Mouse (Mus musculus) kidney, postnatal 10 days (tissue): ENCODE results near the gene Tent5d.
A peak's percentile ranks its signal among the peaks of the same experiment; 100 is the strongest.

ENCODE experiments used
- DNase-seq: peaks from one replicate; pipeline ENCODE4 v3.0.0; 2021; ENCODE audit warnings: mixed read lengths

The Tent5d gene

DNA sequence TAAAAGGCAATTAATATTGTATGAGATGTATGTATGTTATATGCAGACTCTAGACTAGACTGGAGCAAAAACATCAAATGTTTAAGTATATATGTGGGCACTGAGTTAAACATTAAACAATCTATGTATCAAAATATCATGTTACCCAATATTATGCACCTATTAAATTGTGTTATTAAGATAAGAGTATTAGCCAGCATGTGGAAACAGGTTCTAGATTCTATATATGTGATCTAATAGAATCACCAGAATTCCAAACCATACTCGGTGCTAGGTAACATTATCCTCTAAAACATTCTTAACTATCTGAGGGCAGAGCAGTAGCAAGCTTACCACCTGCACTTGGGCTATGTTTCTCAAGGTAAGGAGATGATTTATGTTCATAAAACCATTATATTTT lies at the start of gene Tent5d:
Gene Tent5d, plus strand, starts transcription at position 301 of the 400 bp plus-strand sequence.
- no peak for DNase-seq

DNA sequence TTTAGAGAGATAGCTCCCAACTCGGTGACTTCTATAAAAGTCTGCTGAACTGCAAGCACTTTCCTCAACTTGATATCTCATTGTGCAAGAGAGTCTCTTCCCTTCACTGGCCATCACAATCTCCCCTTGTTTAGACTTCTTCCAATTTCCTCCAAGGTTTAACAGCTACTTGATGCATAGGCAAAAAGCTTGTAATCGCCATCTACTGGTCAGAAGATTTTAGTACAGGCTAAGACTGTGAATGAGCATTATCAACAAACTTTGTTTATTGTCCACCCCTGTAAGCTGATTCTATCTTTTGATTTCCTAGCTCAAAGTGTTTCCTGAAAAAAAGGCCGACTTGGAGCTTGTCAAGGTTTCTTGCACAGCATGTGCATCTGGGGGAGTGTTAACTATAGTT lies 24.5 kb upstream of the Tent5d start:
- DNase-seq, result no peak

DNA sequence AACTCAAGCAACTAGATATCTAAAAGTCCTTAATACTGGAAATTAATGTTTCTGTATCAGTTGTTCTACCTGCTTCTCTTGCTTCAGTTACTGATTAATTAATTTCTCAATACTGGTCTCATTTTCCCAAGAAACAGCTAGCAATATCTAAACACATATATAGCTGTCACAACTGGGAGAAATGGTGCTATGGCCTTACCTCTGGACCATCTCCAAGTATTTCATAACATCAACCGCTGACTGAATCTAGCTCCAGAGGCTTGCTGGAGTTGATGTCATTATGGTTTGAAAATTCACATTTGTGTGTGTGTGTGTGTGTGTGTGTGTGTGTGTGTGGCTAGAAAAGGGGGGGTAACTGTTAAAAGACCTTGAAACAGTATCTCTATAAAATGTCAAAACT lies 2.3 kb upstream of the Tent5d start:
- DNase-seq, result no peak

DNA sequence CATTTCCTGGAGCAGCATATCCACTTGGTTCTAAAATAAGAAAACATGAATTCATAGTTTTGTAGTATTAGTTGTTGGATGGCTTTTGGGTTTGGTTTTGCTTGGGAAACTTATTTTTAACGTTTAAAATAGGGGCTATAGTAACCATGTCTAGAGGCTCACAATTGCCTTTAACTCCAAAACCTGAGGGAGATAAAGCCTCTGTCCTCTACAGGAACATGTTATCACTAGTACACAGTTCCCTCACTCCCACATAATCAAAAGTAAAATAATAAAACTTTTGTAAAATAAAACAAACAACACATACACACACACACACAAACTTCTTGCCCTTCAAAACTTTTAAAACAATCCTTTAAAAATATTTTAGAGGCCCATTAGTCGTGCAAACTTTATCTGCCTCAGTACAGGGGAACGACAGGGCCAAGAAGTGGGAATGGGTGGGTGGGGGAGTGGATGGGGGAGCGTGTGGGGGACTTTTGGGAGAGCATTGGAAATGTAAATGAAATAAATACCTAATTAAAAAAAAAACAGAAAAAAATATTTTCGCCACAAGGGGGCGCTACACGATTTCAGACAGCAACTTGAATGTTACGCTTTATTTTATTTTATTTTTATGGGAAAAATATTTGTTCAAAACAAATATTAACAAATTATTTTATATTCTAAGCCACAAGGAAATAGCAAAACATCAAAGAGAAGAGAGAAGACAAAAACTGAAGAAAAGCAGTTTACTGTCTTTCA lies 1.5 kb upstream of the Tent5d start:
- DNase-seq, result peak; percentile 3

DNA sequence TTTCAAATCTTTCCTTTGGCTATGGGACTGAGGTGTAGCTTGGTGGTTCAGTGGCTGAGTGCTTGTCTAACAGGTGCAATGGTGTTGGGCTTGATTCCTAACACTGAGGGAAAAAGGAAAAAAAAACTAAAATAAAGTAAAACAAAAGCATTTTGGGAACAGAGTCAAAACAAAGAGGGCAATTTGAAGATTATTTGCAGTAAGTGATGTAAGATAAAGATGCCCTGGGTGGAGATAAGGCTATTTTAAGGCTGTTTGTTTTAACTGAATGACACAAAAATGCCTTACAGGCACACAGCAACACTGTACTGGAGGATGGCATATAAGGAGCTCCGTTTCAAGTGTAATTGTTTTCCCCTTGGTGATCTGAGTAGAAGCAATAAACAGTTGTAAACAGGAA lies 3.4 kb downstream of the Tent5d start:
- DNase-seq, result no peak

DNA sequence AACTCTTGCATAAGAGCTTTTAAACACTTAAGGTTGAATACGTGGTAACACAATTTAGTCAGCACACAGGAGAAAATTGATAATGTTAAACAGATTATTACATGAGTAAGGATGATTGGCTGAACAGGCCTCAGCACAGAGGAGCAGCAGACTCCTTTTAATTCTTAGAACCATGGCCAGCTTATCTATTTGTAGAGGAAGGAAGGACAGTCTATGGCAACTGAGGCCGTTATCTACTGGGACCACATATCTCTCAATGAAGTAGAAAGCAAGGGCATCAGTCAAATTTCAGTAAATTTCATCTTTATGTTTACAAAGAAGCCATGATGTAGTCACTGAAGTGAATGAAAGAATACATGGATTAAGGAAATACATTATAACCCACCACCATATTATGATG lies 4.5 kb downstream of the Tent5d start:
- no peak for DNase-seq

DNA sequence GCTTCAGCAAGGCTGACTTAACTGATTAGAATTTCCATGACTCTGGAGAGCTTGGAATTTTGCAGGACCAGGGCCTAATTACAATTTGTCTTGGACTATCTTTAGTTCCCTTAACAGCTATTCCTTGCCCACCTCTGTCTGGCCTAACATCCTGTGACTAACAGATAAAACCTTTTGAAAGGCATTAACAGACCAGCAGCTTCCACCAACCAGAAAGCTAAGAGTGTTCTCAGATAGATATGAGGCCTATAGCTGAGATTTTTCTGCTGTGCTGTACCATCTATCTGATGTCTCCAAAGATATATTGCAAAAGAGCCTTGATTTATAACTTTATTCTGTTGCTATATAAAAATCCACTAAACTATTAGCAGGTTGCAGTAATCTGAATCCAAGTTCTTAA lies 19.7 kb downstream of the Tent5d start:
- DNase-seq, result no peak

DNA sequence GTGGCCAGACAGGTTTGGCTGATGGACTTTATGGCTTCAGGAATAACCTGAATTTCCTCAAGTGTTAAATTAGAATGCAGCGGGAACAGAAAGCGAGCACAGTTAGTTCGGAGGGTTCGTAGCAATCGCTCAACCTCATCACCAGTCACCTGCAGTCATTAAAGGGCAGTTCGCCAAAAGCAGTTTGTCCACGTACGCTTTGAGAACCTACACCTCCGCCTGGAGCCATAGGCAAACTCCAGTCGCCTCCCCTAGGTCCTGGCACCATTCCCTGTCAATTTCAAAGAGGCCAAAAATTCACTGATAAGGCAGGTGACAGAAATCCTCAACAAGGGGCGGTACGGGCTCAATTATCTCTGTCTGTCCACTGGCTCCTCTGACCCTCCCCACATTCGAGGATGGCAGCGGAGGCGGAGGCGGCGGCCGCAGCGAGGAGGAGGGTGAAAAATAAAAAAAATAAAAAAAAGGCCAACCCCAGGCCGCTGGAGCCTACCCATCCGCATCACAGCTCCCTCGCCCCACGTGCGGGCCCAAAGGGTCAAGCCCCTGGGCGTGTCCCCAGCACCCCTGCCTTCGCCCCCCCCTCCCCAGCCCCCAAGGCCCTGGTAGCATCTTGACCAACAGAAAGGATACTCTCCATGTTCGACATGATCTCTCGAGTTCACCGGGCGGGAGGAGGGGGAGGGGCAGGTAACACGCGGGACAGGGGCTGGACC lies 23.3 kb downstream of the Tent5d start:
- DNase-seq, result peak; percentile 30

DNA sequence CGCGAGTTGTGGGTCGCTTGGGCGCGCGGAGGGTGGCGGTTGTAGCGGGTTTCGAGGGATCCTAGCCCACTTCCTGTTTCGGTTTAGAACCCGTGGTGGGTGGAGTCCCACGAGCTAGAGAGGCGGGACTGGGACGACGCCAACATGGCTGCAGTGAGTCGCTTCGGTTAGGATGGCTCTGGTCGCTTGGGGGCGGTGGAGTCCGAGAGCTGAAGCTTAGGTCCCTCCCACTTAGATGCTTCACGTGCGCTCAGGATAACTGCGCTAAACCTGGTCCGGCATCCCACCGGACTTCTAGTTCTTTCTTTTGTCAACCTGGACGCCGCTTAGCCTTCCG lies 23.8 kb downstream of the Tent5d start, which contains the start of gene 2610002M06Rik:
Gene 2610002M06Rik, minus strand, starts transcription at position 117 of the 337 bp plus-strand sequence.
- peak; percentile 93 for DNase-seq

DNA sequence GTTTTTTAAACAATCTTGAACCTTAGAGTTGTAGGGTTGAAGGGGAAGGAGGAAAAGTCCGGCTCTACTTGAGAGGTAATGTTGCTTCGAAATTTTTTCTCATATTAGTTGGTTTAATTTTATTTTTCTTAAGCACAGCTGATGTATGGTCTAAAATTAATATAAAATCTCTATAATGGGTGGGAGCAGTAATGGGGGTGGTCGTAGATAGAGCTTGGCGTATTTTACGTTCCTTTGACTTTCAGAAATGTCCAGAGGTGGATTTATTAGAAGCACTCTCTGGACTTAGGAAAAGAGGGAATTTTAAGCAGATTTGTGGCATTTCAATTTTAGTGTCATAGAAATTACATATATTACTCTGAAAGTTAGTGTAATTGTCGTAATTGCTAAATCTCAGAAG lies 24.3 kb downstream of the Tent5d start:
- no peak for DNase-seq

DNA sequence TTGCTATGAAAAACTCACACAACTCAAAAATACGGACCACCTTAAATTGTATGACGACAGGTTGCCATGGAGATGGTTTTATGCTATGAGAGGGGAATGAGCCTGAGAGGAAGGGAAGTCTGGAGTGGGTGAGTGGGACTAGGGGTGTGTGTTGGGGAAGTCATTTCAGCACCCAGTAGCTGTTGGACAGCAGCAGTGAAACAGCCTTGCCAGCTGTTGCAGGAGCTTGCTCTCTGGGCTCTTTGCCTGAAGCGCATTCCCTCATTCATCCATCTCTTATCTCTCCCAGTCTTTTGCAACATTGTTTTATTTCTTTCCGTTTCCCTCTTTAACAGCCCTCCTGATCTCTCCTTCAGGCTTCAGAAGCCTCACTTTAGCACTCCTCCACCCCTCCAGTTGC lies 65.8 kb downstream of the Tent5d start:
- DNase-seq, result peak; percentile 14
